ENCODE assay signal across 9 mouse cellular contexts in the genomic region with DNA sequence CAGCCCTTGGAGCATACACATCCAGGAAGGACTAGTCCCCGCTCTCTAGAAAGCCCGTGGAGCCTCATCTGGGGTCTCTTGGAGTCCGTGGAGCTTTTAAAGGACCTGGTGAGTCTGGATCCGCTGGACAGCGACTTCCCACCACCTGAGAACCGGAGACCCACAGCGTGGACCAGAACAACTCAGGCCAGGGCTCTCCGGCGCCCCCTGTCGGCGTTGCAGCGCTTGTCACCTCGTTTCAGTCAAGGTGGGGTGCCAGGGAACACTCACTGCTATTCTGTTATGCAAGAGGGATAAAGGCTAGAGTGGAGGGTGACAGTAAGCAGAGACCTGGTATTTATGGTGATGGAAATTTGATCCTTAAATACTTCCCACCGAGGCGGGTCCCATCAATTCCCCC. TPM values are rescaled to one million over a fixed set of nuclear protein-coding genes. Genes with fewer than 3 reads are reported as not detected.
DNase-seq lines count a peak whose midpoint lies in the region; TF ChIP-seq lines count a peak whose summit lies in the region.
"Had no signal": no experiment of that assay in that cellular context is flagged by ENCODE, and none has a peak within 500 bp of the region (broad histone marks: within the 10 kb centered on the region; RNA-seq: fewer than 3 reads in every experiment).

No protein-coding gene starts in this region.

- WGBS in thymus, adult 2 months, result 6% methylated on average over 15 of the region's 15 CpGs

- peaks cover 7% of the 10 kb centered on the region; the same call in 1 of the 2 replicates for H3K27me3 ChIP-seq in thymus, adult 2 months (ENCODE audit: control insufficient read depth, insufficient read depth, low read length)

- intact Hi-C loops in heart, postnatal 25 days (cut with DNase I), result loop anchor here (2.0 to 10.0 kb wide), 2 partner anchors 159 to 401 kb away; no protein-coding TSS in a partner anchor

- TF ChIP-seq CTCF in thymus, adult 2 months (IDR thresholded peaks at IDR 0.05; ENCODE audit: borderline replicate concordance, control insufficient read depth, extremely low read depth, insufficient read depth, low read length, poor library complexity), result peak; percentile 81; the same call in 1 of the 2 replicates

- peak; percentile 91 for DNase-seq in heart, adult 11 months
- no peak for DNase-seq in heart, postnatal 25 days (ENCODE audit: low spot score)
- peak; percentile 34 for DNase-seq in thymus, adult 2 months
- DNase-seq in thymus, postnatal 0 days (ENCODE audit: low spot score), result no peak
- peak; percentile 71 for DNase-seq in embryo, embryonic 9.5 days (ENCODE audit: extremely low spot score)
- peak; percentile 78 for DNase-seq in kidney, postnatal 10 days
- DNase-seq in lung, postnatal 25 days (ENCODE audit: low spot score), result peak; percentile 27
- peak; percentile 55 for DNase-seq in testis, postnatal 14 days (ENCODE audit: low spot score)

- H3K36me3 ChIP-seq in thymus, adult 2 months (ENCODE audit: control insufficient read depth, insufficient read depth, low read length), result no peaks in the 10 kb centered on the region
- H3K36me3 ChIP-seq: stomach, embryonic 15.5 days had no signal

- H3K27ac ChIP-seq in thymus, adult 2 months (ENCODE audit: control insufficient read depth, insufficient read depth, low read length), result no peak overlapping the region
- H3K27ac ChIP-seq: stomach, embryonic 15.5 days had no signal

- H3K4me3 ChIP-seq in thymus, adult 2 months (ENCODE audit: control insufficient read depth, insufficient read depth, low read length), result no peak overlapping the region
- H3K4me3 ChIP-seq: stomach, embryonic 15.5 days had no signal

- no peaks in the 10 kb centered on the region for H3K4me1 ChIP-seq in thymus, adult 2 months (replicated peaks; ENCODE audit: control insufficient read depth, insufficient read depth, low read length)

- no peak for TF ChIP-seq POLR2A in thymus, adult 2 months (IDR thresholded peaks at IDR 0.05; ENCODE audit: control insufficient read depth, extremely low read depth, insufficient read depth, low read length, poor library complexity)

RNA-seq across cellular contexts. Expression of a gene that starts 2.1 kb away (rescaled TPM):
- 10 to 100 TPM in 1 of 2 experiments, 1 to 10 TPM in 1; 7.4 to 10.1 TPM for total RNA-seq in heart, postnatal 25 days (2021)
- polyA plus RNA-seq in thymus, adult 2 months (2012; rRNA removed), result 0.34 and 0.49 TPM in 2 replicates
- polyA plus RNA-seq in thymus, postnatal 0 days (2015; fragmentation: Nextera tagmentation; extraction: Ambion mirVana), result 0.16 and 0.24 TPM in 2 replicates

Comparison
In these comparisons a context has a peak if more than half of its experiments do, and no peak if none do; other contexts are left out.
1. DNase-seq: peak in heart, adult 11 months (single experiment), thymus, adult 2 months (single experiment), embryo, embryonic 9.5 days (single experiment), kidney, postnatal 10 days (single experiment), lung, postnatal 25 days (single experiment) and testis, postnatal 14 days (single experiment); none in heart, postnatal 25 days (single experiment) and thymus, postnatal 0 days (single experiment).